In the genomic region with DNA sequence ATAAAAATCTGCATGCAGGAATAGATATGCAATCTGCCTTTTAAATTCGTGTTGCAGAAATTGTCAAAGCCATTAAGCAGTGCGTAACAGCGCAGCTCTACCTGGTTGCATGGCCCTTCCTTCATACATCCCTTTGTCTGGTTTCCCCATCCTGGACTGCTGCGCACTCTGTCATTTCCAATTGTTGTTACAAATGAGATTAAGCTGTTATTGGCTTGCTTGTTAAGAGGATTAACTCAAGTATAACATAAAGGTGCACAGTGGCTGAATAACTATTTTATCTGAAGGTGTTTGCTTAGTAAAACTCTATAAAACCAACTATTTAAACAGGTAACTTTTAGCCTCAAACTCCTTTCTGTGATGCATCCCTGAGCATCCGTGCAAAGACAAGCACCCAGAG, we compare ENCODE assay signal across 19 mouse cellular contexts.
"Had no signal": no experiment of that assay in that cellular context is flagged by ENCODE, and none has a peak within 500 bp of the region (broad histone marks: within the 10 kb centered on the region; RNA-seq: fewer than 3 reads in every experiment).

No protein-coding gene starts in this region.

- H3K27ac ChIP-seq: liver, embryonic 12.5 days; liver, embryonic 14.5 days; midbrain, embryonic 10.5 days; neural tube, embryonic 13.5 days; neural tube, embryonic 15.5 days had no signal

- H3K27me3 ChIP-seq: liver, embryonic 12.5 days; neural tube, embryonic 13.5 days; neural tube, embryonic 15.5 days had no signal

- H3K4me3 ChIP-seq: liver, embryonic 12.5 days; midbrain, embryonic 10.5 days; myocyte; neural tube, embryonic 13.5 days; neural tube, embryonic 15.5 days had no signal

- H3K36me3 ChIP-seq: liver, embryonic 12.5 days; midbrain, embryonic 10.5 days; neural tube, embryonic 13.5 days; neural tube, embryonic 15.5 days had no signal

- H3K9me3 ChIP-seq: liver, embryonic 12.5 days; midbrain, embryonic 10.5 days; neural tube, embryonic 13.5 days; neural tube, embryonic 15.5 days had no signal

- H3K4me2 ChIP-seq: liver, embryonic 12.5 days; lung, embryonic 14.5 days; neural tube, embryonic 13.5 days; neural tube, embryonic 15.5 days had no signal

- H3K9ac ChIP-seq: liver, embryonic 12.5 days; liver, embryonic 14.5 days; lung, embryonic 14.5 days; neural tube, embryonic 13.5 days; neural tube, embryonic 15.5 days had no signal

- DNase-seq: lung, adult 18-20 months; lung, embryonic 14.5 days; lung, postnatal 10 days; lung, postnatal 4 days; midbrain, embryonic 14.5 days; right cerebral cortex, adult 18-20 months; right cerebral cortex, postnatal 25 days; right cerebral cortex, postnatal 4 days; spleen, adult 18-20 months; thymus, adult 18-20 months; thymus, postnatal 14 days; thymus, postnatal 36 days had no signal

- H3K4me1 ChIP-seq: liver, embryonic 12.5 days; midbrain, embryonic 10.5 days; neural tube, embryonic 13.5 days; neural tube, embryonic 15.5 days had no signal

- ATAC-seq: liver, embryonic 12.5 days; midbrain, embryonic 16.5 days had no signal
